Mouse (Mus musculus): ENCODE measurements at regions not wholly inside any gene's neighbourhood (a gene's known extent, or its start where the extent isn't known, plus 50 kb on each side); places are given as distances from the start of the nearest gene placed in this dataset.

DNA sequence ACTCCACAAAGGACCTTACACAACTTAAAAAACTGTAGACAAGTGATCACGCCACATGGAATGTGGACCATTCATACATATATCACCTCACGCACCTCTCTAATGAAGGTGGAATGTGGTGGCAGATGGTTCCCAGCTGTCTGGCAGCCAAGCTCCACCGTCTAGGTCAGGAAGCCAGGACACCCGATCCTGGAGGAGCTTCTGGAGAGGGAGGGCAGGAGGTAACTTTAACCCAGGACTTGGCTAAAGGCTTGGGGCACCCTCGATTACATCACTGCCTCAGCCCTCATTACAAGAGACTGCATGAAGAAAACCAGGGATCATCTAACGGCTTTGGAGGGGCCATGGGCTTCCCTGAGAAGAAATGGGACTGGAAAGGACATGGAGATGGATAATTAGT, 88.8 kb downstream of the Insig2 start:
- no peak for TF ChIP-seq CTCF (IDR thresholded peaks at IDR 0.05; ENCODE audit: low read depth)
- no peak for TF ChIP-seq EP300 (IDR thresholded peaks at IDR 0.05; ENCODE audit: low read depth)
